Mouse (Mus musculus): Measurements from ENCODE around the gene Olfr1170. TPM values are rescaled to one million over a fixed set of nuclear protein-coding genes. Genes with fewer than 3 reads are reported as not detected.

The Olfr1170 gene
- not detected in 2 replicates for polyA plus RNA-seq (2012)

GRCm38 (mm10) chr2:88228234-88228633, at the start of gene Olfr1170:
Gene Olfr1170 (minus strand): TSS chr2:88228334.

GRCm38 (mm10) chr2:88181580-88181979, 46.6 kb downstream of the Olfr1170 start, which contains the start of gene Olfr1168:
Gene Olfr1168 (plus strand): TSS chr2:88181880.

Other genes with a start within 250 kb of the Olfr1170 start
- not detected in 2 replicates for gene Olfr1158, start 238.2 kb downstream of the Olfr1170 start, polyA plus RNA-seq (2012)
- gene Olfr1160, start 220.1 kb downstream of the Olfr1170 start, polyA plus RNA-seq (2012) = not detected in 2 replicates
- gene Olfr1161, start 205.6 kb downstream of the Olfr1170 start, polyA plus RNA-seq (2012) = not detected in 2 replicates
- gene Olfr73, start 190.6 kb downstream of the Olfr1170 start, polyA plus RNA-seq (2012) = not detected in 2 replicates
- gene Olfr1162, start 177.2 kb downstream of the Olfr1170 start, polyA plus RNA-seq (2012) = not detected in 2 replicates
- not detected in 2 replicates for gene Olfr1163, start 156.5 kb downstream of the Olfr1170 start, polyA plus RNA-seq (2012)
- gene Olfr1164, start 134.4 kb downstream of the Olfr1170 start, polyA plus RNA-seq (2012) = not detected in 2 replicates
- not detected in 2 replicates for gene Olfr1166, start 100.1 kb downstream of the Olfr1170 start, polyA plus RNA-seq (2012)
- gene Olfr1167, start 73.1 kb downstream of the Olfr1170 start, polyA plus RNA-seq (2012) = not detected in 2 replicates
- gene Olfr1168, start 46.5 kb downstream of the Olfr1170 start, polyA plus RNA-seq (2012) = not detected in 2 replicates
- gene Olfr1173, start 51.5 kb upstream of the Olfr1170 start, polyA plus RNA-seq (2012) = not detected in 2 replicates
- gene Olfr1174-ps, start 86.8 kb upstream of the Olfr1170 start, polyA plus RNA-seq (2012) = not detected in 2 replicates
- not detected in 2 replicates for gene Olfr1175-ps, start 98.9 kb upstream of the Olfr1170 start, polyA plus RNA-seq (2012)
- not detected in 2 replicates for gene Olfr1176, start 108.4 kb upstream of the Olfr1170 start, polyA plus RNA-seq (2012)
- gene Olfr1177-ps, start 118.2 kb upstream of the Olfr1170 start, polyA plus RNA-seq (2012) = not detected in 2 replicates
- not detected in 2 replicates for gene Olfr1178, start 158.7 kb upstream of the Olfr1170 start, polyA plus RNA-seq (2012)
- not detected in 2 replicates for gene Olfr1179, start 178.1 kb upstream of the Olfr1170 start, polyA plus RNA-seq (2012)
- not detected in 2 replicates for gene Olfr1180, start 190.8 kb upstream of the Olfr1170 start, polyA plus RNA-seq (2012)
- gene Olfr1181, start 197.8 kb upstream of the Olfr1170 start, polyA plus RNA-seq (2012) = not detected in 2 replicates
- not detected in 2 replicates for gene Gm13757, start 220.8 kb upstream of the Olfr1170 start, polyA plus RNA-seq (2012)
- not detected in 2 replicates for gene Olfr1183, start 226.5 kb upstream of the Olfr1170 start, polyA plus RNA-seq (2012)